Mouse (Mus musculus) hindbrain, embryonic 15.5 days (tissue): ENCODE measurements around the gene Mindy3. TPM values are rescaled to one million over a fixed set of nuclear protein-coding genes. Genes with fewer than 3 reads are reported as not detected.

Source experiments
- ATAC-seq: fragments of 200-750 bp; cut with Nextera tagmentation; 2 replicates; pipeline ENCODE4 v1.8.0; 2017; ENCODE audit warnings: low read depth, moderate number of reproducible peaks, moderate TSS enrichment; ENCODE audit not compliant: low FRiP score
- H3K27ac ChIP-seq: fragments of 300-500 bp; sonication (generic); replicated peaks from 2 replicates; pipeline ENCODE4 v1.5.1; 2015; ENCODE audit warnings: mild to moderate bottlenecking, inconsistent platforms
- H3K27me3 ChIP-seq: fragments of 300-500 bp; sonication (generic); 2 replicates; pipeline ENCODE4 v1.6.1; 2015; ENCODE audit warnings: control low read depth, inconsistent platforms
- H3K36me3 ChIP-seq: fragments of 300-500 bp; sonication (generic); 2 replicates; pipeline ENCODE4 v1.6.1; 2015; ENCODE audit warnings: control low read depth, inconsistent platforms
- H3K4me1 ChIP-seq: fragments of 300-500 bp; sonication (generic); replicated peaks from 2 replicates; pipeline ENCODE4 v1.6.1; 2015; ENCODE audit warnings: control low read depth, inconsistent platforms
- H3K4me2 ChIP-seq: fragments of 300-500 bp; sonication (generic); 2 replicates; pipeline ENCODE4 v1.6.1; 2015; ENCODE audit warnings: moderate library complexity, mild to moderate bottlenecking, inconsistent platforms
- H3K4me3 ChIP-seq: fragments of 300-500 bp; sonication (generic); 2 replicates; pipeline ENCODE4 v1.5.1; 2015; ENCODE audit warnings: mild to moderate bottlenecking, inconsistent platforms
- H3K9ac ChIP-seq: fragments of 300-500 bp; sonication (generic); 2 replicates; pipeline ENCODE4 v1.6.1; 2015; ENCODE audit warnings: inconsistent platforms
- H3K9me3 ChIP-seq: fragments of 300-500 bp; sonication (generic); 2 replicates; pipeline ENCODE4 v1.6.1; 2016; ENCODE audit warnings: control low read depth, inconsistent platforms
- WGBS: fragments of 180-500 bp; shearing (Covaris S2); methylation state at CpG from one replicate; pipeline ENCODE4 v1.1.7; 2015; 5-methylcytosine and 5-hydroxymethylcytosine counted together
- polyA plus RNA-seq: library from polyadenylated mRNA; unstranded; fragments of >200 nt; fragmentation: Nextera tagmentation; extraction: Ambion mirVana; gene quantifications from 2 replicates; pipeline ENCODE4 v1.2.1, GENCODE M21; 2015

Gene Mindy3
- polyA plus RNA-seq, 1 experiment from 2014 or later = 47.8 TPM

GRCm38 (mm10) chr2:12320914-12321313 is 98.4 kb downstream of the Mindy3 start:
- Histone ChIP-seq H3K36me3 (no peaks in the 10 kb centered on the region), H3K4me3 (no peak overlapping the region), H3K27ac (no peak overlapping the region), H3K4me2 (no peak overlapping the region), H3K4me1 (no peaks in the 10 kb centered on the region), H3K27me3 (no peaks in the 10 kb centered on the region), H3K9ac (no peak overlapping the region), H3K9me3 (no peaks in the 10 kb centered on the region)
- no peak for ATAC-seq
- 88% methylated on average over 4 of the region's 4 CpGs for WGBS

- no peaks in the 10 kb centered on the region for H3K36me3 ChIP-seq
- H3K4me2 ChIP-seq = no peak overlapping the region
- no peaks in the 10 kb centered on the region for H3K27me3 ChIP-seq
- no peak overlapping the region for H3K27ac ChIP-seq
- no peak overlapping the region for H3K4me3 ChIP-seq
- H3K9me3 ChIP-seq = no peaks in the 10 kb centered on the region
- no peak for ATAC-seq
- H3K4me1 ChIP-seq = no peaks in the 10 kb centered on the region
- WGBS = 94% methylated on average over 3 of the region's 3 CpGs
- H3K9ac ChIP-seq = no peak overlapping the region
These were observed 100.6 kb downstream of the Mindy3 start for GRCm38 (mm10) chr2:12318715-12319114.

- ATAC-seq = no peak
- H3K36me3 ChIP-seq = no peaks in the 10 kb centered on the region
- no peaks in the 10 kb centered on the region for H3K27me3 ChIP-seq
- WGBS = 77% methylated on average over 4 of the region's 4 CpGs
- H3K9me3 ChIP-seq = no peaks in the 10 kb centered on the region
- no peak overlapping the region for H3K9ac ChIP-seq
- no peak overlapping the region for H3K27ac ChIP-seq
- no peaks in the 10 kb centered on the region for H3K4me1 ChIP-seq
- H3K4me2 ChIP-seq = no peak overlapping the region
- no peak overlapping the region for H3K4me3 ChIP-seq
These were observed 101.2 kb downstream of the Mindy3 start for GRCm38 (mm10) chr2:12318036-12318435.

- no peak overlapping the region for H3K9ac ChIP-seq
- WGBS = 79% methylated on average over 5 of the region's 5 CpGs
- H3K9me3 ChIP-seq = no peaks in the 10 kb centered on the region
- ATAC-seq = no peak
- H3K36me3 ChIP-seq = no peaks in the 10 kb centered on the region
- no peak overlapping the region for H3K4me3 ChIP-seq
- H3K4me1 ChIP-seq = no peaks in the 10 kb centered on the region
- no peak overlapping the region for H3K4me2 ChIP-seq
- no peak overlapping the region for H3K27ac ChIP-seq
- no peaks in the 10 kb centered on the region for H3K27me3 ChIP-seq
These were observed 101.9 kb downstream of the Mindy3 start for GRCm38 (mm10) chr2:12317343-12317742.

- ATAC-seq = no peak
- no peaks in the 10 kb centered on the region for H3K36me3 ChIP-seq
- no peak overlapping the region for H3K27ac ChIP-seq
- H3K4me1 ChIP-seq = no peaks in the 10 kb centered on the region
- H3K9me3 ChIP-seq = no peaks in the 10 kb centered on the region
- H3K4me3 ChIP-seq = no peak overlapping the region
- no peak overlapping the region for H3K4me2 ChIP-seq
- WGBS = 35% methylated on average over 7 of the region's 7 CpGs
- H3K9ac ChIP-seq = no peak overlapping the region
- no peaks in the 10 kb centered on the region for H3K27me3 ChIP-seq
These were observed 102.9 kb downstream of the Mindy3 start for GRCm38 (mm10) chr2:12316361-12316760.

- no peaks in the 10 kb centered on the region for H3K27me3 ChIP-seq
- H3K4me3 ChIP-seq = no peak overlapping the region
- no peak overlapping the region for H3K4me2 ChIP-seq
- ATAC-seq = no peak
- no peak overlapping the region for H3K9ac ChIP-seq
- 80% methylated on average over 6 of the region's 6 CpGs for WGBS
- H3K27ac ChIP-seq = no peak overlapping the region
- H3K4me1 ChIP-seq = no peaks in the 10 kb centered on the region
- H3K9me3 ChIP-seq = no peaks in the 10 kb centered on the region
- no peaks in the 10 kb centered on the region for H3K36me3 ChIP-seq
These were observed 105.2 kb downstream of the Mindy3 start for GRCm38 (mm10) chr2:12314028-12314427.

GRCm38 (mm10) chr2:12308466-12308865 is 110.8 kb downstream of the Mindy3 start:
- Histone ChIP-seq H3K4me3 (no peak overlapping the region), H3K9ac (no peak overlapping the region), H3K4me2 (no peak overlapping the region), H3K9me3 (no peaks in the 10 kb centered on the region), H3K36me3 (no peaks in the 10 kb centered on the region), H3K4me1 (no peaks in the 10 kb centered on the region), H3K27me3 (no peaks in the 10 kb centered on the region), H3K27ac (no peak overlapping the region)
- no peak for ATAC-seq

GRCm38 (mm10) chr2:12307311-12307710 is 112.0 kb downstream of the Mindy3 start:
- Histone ChIP-seq H3K9me3 (no peaks in the 10 kb centered on the region), H3K36me3 (no peaks in the 10 kb centered on the region), H3K4me3 (no peak overlapping the region), H3K27me3 (no peaks in the 10 kb centered on the region; the same call in 1 of the 2 replicates), H3K9ac (no peak overlapping the region), H3K4me1 (no peaks in the 10 kb centered on the region), H3K27ac (no peak overlapping the region), H3K4me2 (no peak overlapping the region)
- no peak for ATAC-seq

- no peaks in the 10 kb centered on the region for H3K36me3 ChIP-seq
- no peak for ATAC-seq
- H3K27ac ChIP-seq = no peak overlapping the region
- H3K4me3 ChIP-seq = no peak overlapping the region
- peaks cover 9% of the 10 kb centered on the region for H3K27me3 ChIP-seq
- H3K4me1 ChIP-seq = peaks cover 7% of the 10 kb centered on the region
- no peak overlapping the region for H3K9ac ChIP-seq
- H3K4me2 ChIP-seq = no peak overlapping the region
- 84% methylated on average over 9 of the region's 9 CpGs for WGBS
- H3K9me3 ChIP-seq = no peaks in the 10 kb centered on the region
These were observed 114.1 kb downstream of the Mindy3 start for GRCm38 (mm10) chr2:12305064-12305650.

- Histone ChIP-seq H3K36me3 (no peaks in the 10 kb centered on the region), H3K9me3 (no peaks in the 10 kb centered on the region), H3K27ac (no peak within 1 kb of the TSS), H3K27me3 (peaks cover 12% of the 10 kb centered on the region), H3K4me2 (peak within 1 kb of the TSS; percentile 99), H3K4me3 (peak within 1 kb of the TSS; percentile 94), H3K9ac (peak within 1 kb of the TSS; percentile 84), H3K4me1 (peaks cover 7% of the 10 kb centered on the region)
- ATAC-seq = peak; percentile 98
- WGBS = under 1% methylated on average over 56 of the region's 56 CpGs
These were observed 117.7 kb downstream of the Mindy3 start, which contains the start of gene Itga8 for GRCm38 (mm10) chr2:12301431-12302170. TSS of gene Itga8 (minus strand) at chr2:12301922.

GRCm38 (mm10) chr2:12300449-12301228 is 118.6 kb downstream of the Mindy3 start:
- WGBS = 77% methylated on average over 15 of the region's 15 CpGs
- Histone ChIP-seq H3K4me2 (peak overlapping the region; percentile 99), H3K9me3 (no peaks in the 10 kb centered on the region), H3K4me1 (peaks cover 7% of the 10 kb centered on the region), H3K9ac (no peak overlapping the region), H3K4me3 (peak overlapping the region; percentile 94), H3K27me3 (peaks cover 12% of the 10 kb centered on the region), H3K36me3 (no peaks in the 10 kb centered on the region), H3K27ac (no peak overlapping the region)
- ATAC-seq = no peak

GRCm38 (mm10) chr2:12297287-12297686 is 122.0 kb downstream of the Mindy3 start:
- Histone ChIP-seq H3K9me3 (no peaks in the 10 kb centered on the region), H3K36me3 (no peaks in the 10 kb centered on the region), H3K4me1 (peaks cover 12% of the 10 kb centered on the region), H3K9ac (no peak overlapping the region), H3K4me2 (no peak overlapping the region), H3K27ac (no peak overlapping the region), H3K27me3 (peaks cover 12% of the 10 kb centered on the region), H3K4me3 (no peak overlapping the region)
- ATAC-seq = no peak
- WGBS = 73% methylated on average over 5 of the region's 5 CpGs
